Mouse (Mus musculus) lung, embryonic 16.5 days (tissue): ENCODE data around the gene Senp6. TPM values are rescaled to one million over a fixed set of nuclear protein-coding genes. Genes with fewer than 3 reads are reported as not detected.
A peak's percentile ranks its signal among the peaks of the same experiment; 100 is the strongest.

ENCODE experiments used
- ATAC-seq: fragments of 200-750 bp; cut with Nextera tagmentation; 2 replicates; pipeline ENCODE4 v1.8.0; 2017; ENCODE audit warnings: low read depth, mild to moderate bottlenecking, moderate library complexity
- H3K27ac ChIP-seq: fragments of 300-500 bp; sonication (generic); 2 replicates; pipeline ENCODE4 v1.5.1; 2014; ENCODE audit warnings: mild to moderate bottlenecking, control low read depth, low read length
- H3K27me3 ChIP-seq: fragments of 300-500 bp; sonication (generic); 2 replicates; pipeline ENCODE4 v1.6.1; 2014; ENCODE audit warnings: low read depth, low read length, mixed read lengths; ENCODE audit not compliant: control insufficient read depth, insufficient read depth
- H3K36me3 ChIP-seq: fragments of 300-500 bp; sonication (generic); 2 replicates; pipeline ENCODE4 v1.6.1; 2014; ENCODE audit warnings: low read length; ENCODE audit not compliant: control insufficient read depth, insufficient read depth
- H3K4me1 ChIP-seq: fragments of 300-500 bp; sonication (generic); replicated peaks from 2 replicates; pipeline ENCODE4 v1.6.1; 2014; ENCODE audit warnings: low read length, mixed read lengths; ENCODE audit not compliant: control insufficient read depth, insufficient read depth
- H3K4me2 ChIP-seq: fragments of 300-500 bp; sonication (generic); 2 replicates; pipeline ENCODE4 v1.6.1; 2014; ENCODE audit warnings: low read depth, low read length, control low read depth
- H3K4me3 ChIP-seq: fragments of 300-500 bp; sonication (generic); 2 replicates; pipeline ENCODE4 v1.5.1; 2014; ENCODE audit warnings: mild to moderate bottlenecking, low read length, control low read depth
- H3K9ac ChIP-seq: fragments of 300-500 bp; sonication (generic); 2 replicates; pipeline ENCODE4 v1.6.1; 2014; ENCODE audit warnings: low read length, control low read depth
- H3K9me3 ChIP-seq: fragments of 300-500 bp; sonication (generic); 2 replicates; pipeline ENCODE4 v1.6.1; 2016; ENCODE audit warnings: low read length; ENCODE audit not compliant: control insufficient read depth
- WGBS: fragments of 180-500 bp; shearing (Covaris S2); extraction: QIAGEN DNeasy Blood & Tissue Kit; methylation state at CpG from one replicate; pipeline ENCODE4 v1.1.7; 2014; 5-methylcytosine and 5-hydroxymethylcytosine counted together
- polyA plus RNA-seq: library from polyadenylated mRNA; unstranded; fragments of >200 nt; fragmentation: Nextera tagmentation; extraction: Ambion mirVana; gene quantifications from 2 replicates; pipeline ENCODE4 v1.2.1, GENCODE M21; 2015

Gene Senp6
- polyA plus RNA-seq, 1 experiment from 2014 or later, result 44.4 TPM

- peak overlapping the region; percentile 90 for H3K4me2 ChIP-seq
- H3K27me3 ChIP-seq, result no peaks in the 10 kb centered on the region
- ATAC-seq, result no peak; the same call in 1 of the 2 replicates
- H3K9me3 ChIP-seq, result no peaks in the 10 kb centered on the region; the same call in 1 of the 2 replicates
- H3K4me1 ChIP-seq, result peaks cover 12% of the 10 kb centered on the region; the same call in 1 of the 2 replicates
- no peaks in the 10 kb centered on the region for H3K36me3 ChIP-seq
- whole genome bisulfite sequencing, result 2% methylated on average over 13 of the region's 13 CpGs
- peak overlapping the region; percentile 85 for H3K27ac ChIP-seq
- peak overlapping the region; percentile 93 for H3K4me3 ChIP-seq
- peak overlapping the region; percentile 56 for H3K9ac ChIP-seq
These were observed 97.5 kb downstream of the Senp6 start for GRCm38 (mm10) chr9:80164191-80164590.

GRCm38 (mm10) chr9:80164611-80165474 is 98.1 kb downstream of the Senp6 start, which contains the start of gene Myo6:
Gene Myo6 (plus strand): TSS chr9:80165031.
- H3K9me3 ChIP-seq, result no peaks in the 10 kb centered on the region; the same call in 1 of the 2 replicates
- peaks cover 12% of the 10 kb centered on the region; the same call in 1 of the 2 replicates for H3K4me1 ChIP-seq
- peak within 1 kb of the TSS; percentile 93 for H3K4me3 ChIP-seq
- H3K27ac ChIP-seq, result peak within 1 kb of the TSS; percentile 91
- H3K4me2 ChIP-seq, result peak within 1 kb of the TSS; percentile 90
- peak; percentile 99 for ATAC-seq
- peak within 1 kb of the TSS; percentile 93 for H3K9ac ChIP-seq
- no peaks in the 10 kb centered on the region for H3K36me3 ChIP-seq
- WGBS, result under 1% methylated on average over 67 of the region's 69 CpGs
- no peaks in the 10 kb centered on the region for H3K27me3 ChIP-seq

DNA sequence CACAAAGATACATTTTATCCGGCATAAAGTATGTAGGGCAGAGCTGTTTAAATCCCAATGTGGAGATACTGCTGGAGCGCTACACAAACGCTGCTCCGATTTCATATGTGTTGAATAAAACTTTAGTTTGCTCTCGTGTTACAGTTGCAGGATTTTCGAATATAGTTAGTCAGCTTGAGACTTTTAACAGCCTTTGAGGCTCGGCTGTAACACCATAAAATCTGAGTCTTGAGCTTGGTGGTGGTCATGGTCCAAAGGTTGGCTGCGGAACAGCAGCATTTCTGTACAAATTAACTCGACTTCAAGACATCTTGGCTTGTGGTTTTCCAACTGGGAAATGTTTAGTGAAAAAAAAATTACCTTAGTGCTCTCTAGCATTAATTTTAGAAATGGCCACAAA is 99.0 kb downstream of the Senp6 start:
- Histone ChIP-seq H3K36me3 (no peaks in the 10 kb centered on the region), H3K4me1 (peaks cover 12% of the 10 kb centered on the region; the same call in 1 of the 2 replicates), H3K27ac (peak overlapping the region; percentile 59), H3K9ac (peak overlapping the region; percentile 61), H3K27me3 (no peaks in the 10 kb centered on the region), H3K4me2 (peak overlapping the region; percentile 67), H3K4me3 (peak overlapping the region; percentile 93), H3K9me3 (no peaks in the 10 kb centered on the region; the same call in 1 of the 2 replicates)
- no peak for ATAC-seq
- 22% methylated on average over 9 of the region's 9 CpGs for WGBS

GRCm38 (mm10) chr9:80166425-80166824 is 99.7 kb downstream of the Senp6 start:
- Histone ChIP-seq H3K27me3 (no peaks in the 10 kb centered on the region), H3K36me3 (no peaks in the 10 kb centered on the region), H3K9ac (no peak overlapping the region), H3K9me3 (no peaks in the 10 kb centered on the region; the same call in 1 of the 2 replicates), H3K4me1 (peaks cover 12% of the 10 kb centered on the region; the same call in 1 of the 2 replicates), H3K27ac (0 out of 2 replicates have a peak overlapping the region, but pooled peaks have one; percentile 27), H3K4me3 (peak overlapping the region; percentile 34), H3K4me2 (peak overlapping the region; percentile 67)
- 43% methylated on average over 6 of the region's 6 CpGs for WGBS
- ATAC-seq, result no peak

- Histone ChIP-seq H3K4me3 (no peak overlapping the region), H3K27ac (no peak overlapping the region), H3K27me3 (no peaks in the 10 kb centered on the region), H3K4me1 (peaks cover 14% of the 10 kb centered on the region; the same call in 1 of the 2 replicates), H3K9ac (peak overlapping the region; percentile 10; the same call in 1 of the 2 replicates), H3K9me3 (no peaks in the 10 kb centered on the region; the same call in 1 of the 2 replicates), H3K4me2 (peak overlapping the region; percentile 26; the same call in 1 of the 2 replicates), H3K36me3 (no peaks in the 10 kb centered on the region)
- WGBS, result 66% methylated on average over 4 of the region's 4 CpGs
- no peak for ATAC-seq
These were observed 100.4 kb downstream of the Senp6 start for GRCm38 (mm10) chr9:80167089-80167488.

- Histone ChIP-seq H3K27ac (no peak overlapping the region), H3K36me3 (no peaks in the 10 kb centered on the region), H3K4me1 (peaks cover 16% of the 10 kb centered on the region; the same call in 1 of the 2 replicates), H3K9me3 (no peaks in the 10 kb centered on the region; the same call in 1 of the 2 replicates), H3K9ac (no peak overlapping the region), H3K4me3 (no peak overlapping the region), H3K27me3 (no peaks in the 10 kb centered on the region), H3K4me2 (no peak overlapping the region)
- WGBS, result 87% methylated on average over 9 of the region's 9 CpGs
- no peak for ATAC-seq
These were observed 102.8 kb downstream of the Senp6 start for GRCm38 (mm10) chr9:80169551-80169950.

DNA sequence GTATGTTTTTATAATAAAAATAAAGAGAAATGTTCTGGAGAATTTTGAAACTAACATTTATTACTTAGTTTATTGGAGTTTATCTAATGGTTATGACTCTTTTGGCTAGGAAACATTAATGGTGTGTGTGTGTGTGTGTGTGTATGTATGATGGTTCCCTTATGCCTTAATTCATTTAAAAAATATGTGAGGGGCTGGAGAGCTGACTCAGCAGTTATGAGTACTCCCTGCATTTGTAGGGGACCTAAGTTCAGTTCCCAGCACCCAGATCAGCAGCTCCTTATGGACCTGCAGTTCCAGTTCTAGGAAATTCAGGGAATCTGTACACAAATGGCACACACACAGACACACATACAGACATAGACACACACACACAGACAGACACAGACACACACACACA is 104.5 kb downstream of the Senp6 start:
- Histone ChIP-seq H3K27ac (no peak overlapping the region), H3K36me3 (no peaks in the 10 kb centered on the region), H3K9me3 (no peaks in the 10 kb centered on the region; the same call in 1 of the 2 replicates), H3K4me1 (peaks cover 15% of the 10 kb centered on the region; the same call in 1 of the 2 replicates), H3K4me2 (no peak overlapping the region), H3K4me3 (no peak overlapping the region), H3K27me3 (no peaks in the 10 kb centered on the region), H3K9ac (no peak overlapping the region)
- ATAC-seq, result no peak

DNA sequence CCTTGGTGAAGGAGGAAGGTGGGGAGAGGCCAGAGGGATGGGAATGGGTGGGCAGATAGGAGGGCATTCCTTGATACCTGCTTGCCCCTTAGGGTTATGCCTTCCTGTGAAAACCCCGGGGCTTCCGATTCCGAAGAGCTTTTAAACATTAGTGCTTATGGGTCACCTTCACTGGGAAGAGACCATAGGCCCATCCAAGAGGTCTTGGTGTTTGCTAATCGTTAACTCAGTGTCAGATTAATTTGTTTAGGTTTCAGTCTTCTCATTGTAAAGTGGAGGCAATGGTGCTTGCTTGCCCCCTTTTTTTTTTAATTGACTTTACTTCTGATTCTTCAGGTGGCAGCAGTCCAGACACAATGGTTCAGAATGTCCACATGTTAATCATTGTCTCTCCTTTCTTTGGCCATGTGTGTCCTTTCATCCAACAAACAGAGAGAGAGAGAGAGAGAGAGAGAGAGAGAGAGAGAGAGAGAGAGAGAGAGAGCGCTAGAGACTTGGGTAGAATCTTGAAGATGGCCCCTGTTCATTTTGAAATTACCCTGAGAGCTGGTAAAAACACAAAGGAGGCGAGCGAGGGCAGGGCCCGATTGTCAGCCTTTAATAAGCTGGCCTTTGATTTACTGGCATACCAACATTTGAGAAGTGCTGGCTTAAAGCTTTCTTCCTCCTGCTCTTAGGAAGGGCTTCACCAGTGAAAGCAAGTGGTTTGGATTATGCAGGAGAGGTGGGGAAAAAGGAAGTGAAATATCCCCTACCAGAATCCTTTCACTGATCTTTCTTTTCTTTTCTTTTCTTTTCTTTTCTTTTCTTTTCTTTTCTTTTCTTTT is 105.9 kb downstream of the Senp6 start:
- ATAC-seq, result no peak

More for the DNA sequence above, 105.9 kb downstream of the Senp6 start:
- 64% methylated on average over 8 of the region's 8 CpGs for WGBS
- Histone ChIP-seq H3K36me3 (no peaks in the 10 kb centered on the region), H3K4me2 (no peak overlapping the region), H3K27me3 (no peaks in the 10 kb centered on the region), H3K4me3 (no peak overlapping the region), H3K9me3 (no peaks in the 10 kb centered on the region; the same call in 1 of the 2 replicates), H3K27ac (no peak overlapping the region), H3K9ac (no peak overlapping the region), H3K4me1 (peaks cover 17% of the 10 kb centered on the region; the same call in 1 of the 2 replicates)
